Mouse (Mus musculus) right cerebral cortex, adult 18-20 months (tissue): ENCODE results near the gene Tmem30b.

Source experiments
- DNase-seq: peaks from one replicate; pipeline ENCODE4 v3.0.0; 2022; ENCODE audit warnings: mixed read lengths

The Tmem30b gene

GRCm38 (mm10) chr12:73514722-73515121, 31.5 kb downstream of the Tmem30b start:
- DNase-seq: no peak

GRCm38 (mm10) chr12:73513958-73514357, 32.2 kb downstream of the Tmem30b start:
- no peak for DNase-seq

GRCm38 (mm10) chr12:73511467-73512047, 34.6 kb downstream of the Tmem30b start:
- no peak for DNase-seq

GRCm38 (mm10) chr12:73507105-73507504, 39.1 kb downstream of the Tmem30b start:
- peak; percentile 73 for DNase-seq

- no peak for DNase-seq
These were observed 39.5 kb downstream of the Tmem30b start for GRCm38 (mm10) chr12:73506648-73507047.

- DNase-seq: peak; percentile 57
These were observed 45.4 kb downstream of the Tmem30b start for GRCm38 (mm10) chr12:73500689-73501326.

GRCm38 (mm10) chr12:73495172-73495571, 51.0 kb downstream of the Tmem30b start:
- no peak for DNase-seq

GRCm38 (mm10) chr12:73493929-73494530, 52.2 kb downstream of the Tmem30b start:
- DNase-seq: no peak
